Mouse (Mus musculus): ENCODE measurements at regions not wholly inside any gene's neighbourhood (a gene's known extent, or its start where the extent isn't known, plus 50 kb on each side); places are given as distances from the start of the nearest gene placed in this dataset.
"Not testable (repeated sequence)": the region's sequence is repeated elsewhere in the genome, so short reads cannot be mapped to it uniquely, and the experiment has no call there.

- no peak for DNase-seq (ENCODE audit: low spot score in 2 of 2)
Observed at GRCm38 (mm10) chr8:37237306-37237705, 243.9 kb downstream of the AI429214 start.

GRCm38 (mm10) chr8:37239354-37239753 lies 245.9 kb downstream of the AI429214 start:
- DNase-seq (ENCODE audit: low spot score in 2 of 2) = no peak

GRCm38 (mm10) chr8:37251234-37251633 lies 257.8 kb downstream of the AI429214 start:
- not testable (repeated sequence) for DNase-seq (ENCODE audit: low spot score in 2 of 2)

- no peak for DNase-seq (ENCODE audit: low spot score in 2 of 2)
Observed at GRCm38 (mm10) chr8:37291069-37291850, 297.9 kb downstream of the AI429214 start.
